Mouse (Mus musculus): ENCODE data around the gene Plcb4. TPM values are rescaled to one million over a fixed set of nuclear protein-coding genes. Genes with fewer than 3 reads are reported as not detected.

Gene Plcb4
- polyA plus RNA-seq, 1 experiment from 2014 or later, result 25.3 TPM

GRCm38 (mm10) chr2:135886081-135886679, 227.4 kb downstream of the Plcb4 start:
- Histone ChIP-seq H3K4me1 (ENCODE audit: control insufficient read depth, insufficient read depth, low read length) (no peaks in the 10 kb centered on the region), H3K27me3 (ENCODE audit: control insufficient read depth, insufficient read depth, low read length) (no peaks in the 10 kb centered on the region), H3K36me3 (ENCODE audit: control insufficient read depth, insufficient read depth, low read length) (no peaks in the 10 kb centered on the region), H3K9me3 (replicated peaks; ENCODE audit: control insufficient read depth, low read length) (no peaks in the 10 kb centered on the region), H3K9ac (ENCODE audit: low read length) (no peak overlapping the region), H3K4me2 (ENCODE audit: low read depth, low read length) (no peak overlapping the region), H3K4me3 (replicated peaks; ENCODE audit: low read length) (no peak overlapping the region), H3K27ac (ENCODE audit: low read length) (no peak overlapping the region)
- ATAC-seq (ENCODE audit: insufficient read depth, low FRiP score), result no peak
- 69% methylated on average over 9 of the region's 9 CpGs for WGBS

- Histone ChIP-seq H3K27me3 (ENCODE audit: control insufficient read depth, insufficient read depth, low read length) (no peaks in the 10 kb centered on the region), H3K4me3 (replicated peaks; ENCODE audit: low read length) (no peak overlapping the region)
- 79% methylated on average over 2 of the region's 2 CpGs for WGBS
These were observed 229.0 kb downstream of the Plcb4 start for GRCm38 (mm10) chr2:135887805-135888204.

GRCm38 (mm10) chr2:135888206-135888605, 229.4 kb downstream of the Plcb4 start:
- H3K27me3 ChIP-seq (ENCODE audit: control insufficient read depth, insufficient read depth, low read length), result no peaks in the 10 kb centered on the region
- no peaks in the 10 kb centered on the region for H3K4me1 ChIP-seq (ENCODE audit: control insufficient read depth, insufficient read depth, low read length)
- no peak overlapping the region for H3K4me2 ChIP-seq (ENCODE audit: low read depth, low read length)
- H3K9ac ChIP-seq (ENCODE audit: low read length), result no peak overlapping the region
- H3K4me3 ChIP-seq (replicated peaks; ENCODE audit: low read length), result no peak overlapping the region
- H3K9me3 ChIP-seq (replicated peaks; ENCODE audit: control insufficient read depth, low read length), result no peaks in the 10 kb centered on the region
- WGBS, result 68% methylated on average over 4 of the region's 4 CpGs
- H3K36me3 ChIP-seq (ENCODE audit: control insufficient read depth, insufficient read depth, low read length), result no peaks in the 10 kb centered on the region
- ATAC-seq (ENCODE audit: insufficient read depth, low FRiP score), result no peak
- H3K27ac ChIP-seq (ENCODE audit: low read length), result no peak overlapping the region

More at GRCm38 (mm10) chr2:135887805-135888204, 229.0 kb downstream of the Plcb4 start:
- no peak overlapping the region for H3K4me2 ChIP-seq (ENCODE audit: low read depth, low read length)
- no peaks in the 10 kb centered on the region for H3K9me3 ChIP-seq (replicated peaks; ENCODE audit: control insufficient read depth, low read length)
- no peak for ATAC-seq (ENCODE audit: insufficient read depth, low FRiP score)
- no peak overlapping the region for H3K27ac ChIP-seq (ENCODE audit: low read length)
- no peak overlapping the region for H3K9ac ChIP-seq (ENCODE audit: low read length)
- no peaks in the 10 kb centered on the region for H3K36me3 ChIP-seq (ENCODE audit: control insufficient read depth, insufficient read depth, low read length)
- no peaks in the 10 kb centered on the region for H3K4me1 ChIP-seq (ENCODE audit: control insufficient read depth, insufficient read depth, low read length)

GRCm38 (mm10) chr2:135888767-135889166, 230.0 kb downstream of the Plcb4 start:
- no peaks in the 10 kb centered on the region for H3K4me1 ChIP-seq (ENCODE audit: control insufficient read depth, insufficient read depth, low read length)
- 88% methylated on average over 10 of the region's 10 CpGs for WGBS
- no peaks in the 10 kb centered on the region for H3K9me3 ChIP-seq (replicated peaks; ENCODE audit: control insufficient read depth, low read length)
- no peak overlapping the region for H3K4me2 ChIP-seq (ENCODE audit: low read depth, low read length)
- no peaks in the 10 kb centered on the region for H3K36me3 ChIP-seq (ENCODE audit: control insufficient read depth, insufficient read depth, low read length)
- no peak for ATAC-seq (ENCODE audit: insufficient read depth, low FRiP score)
- no peak overlapping the region for H3K27ac ChIP-seq (ENCODE audit: low read length)
- H3K9ac ChIP-seq (ENCODE audit: low read length), result no peak overlapping the region
- H3K27me3 ChIP-seq (ENCODE audit: control insufficient read depth, insufficient read depth, low read length), result no peaks in the 10 kb centered on the region
- H3K4me3 ChIP-seq (replicated peaks; ENCODE audit: low read length), result no peak overlapping the region

- Histone ChIP-seq H3K9me3 (replicated peaks; ENCODE audit: control insufficient read depth, low read length) (no peaks in the 10 kb centered on the region), H3K36me3 (ENCODE audit: control insufficient read depth, insufficient read depth, low read length) (no peaks in the 10 kb centered on the region), H3K27ac (ENCODE audit: low read length) (no peak overlapping the region), H3K4me2 (ENCODE audit: low read depth, low read length) (no peak overlapping the region), H3K4me3 (replicated peaks; ENCODE audit: low read length) (no peak overlapping the region), H3K9ac (ENCODE audit: low read length) (no peak overlapping the region), H3K27me3 (ENCODE audit: control insufficient read depth, insufficient read depth, low read length) (no peaks in the 10 kb centered on the region), H3K4me1 (ENCODE audit: control insufficient read depth, insufficient read depth, low read length) (no peaks in the 10 kb centered on the region)
- ATAC-seq (ENCODE audit: insufficient read depth, low FRiP score), result no peak
- 83% methylated on average over 1 of the region's 1 CpGs for WGBS
These were observed 231.3 kb downstream of the Plcb4 start for GRCm38 (mm10) chr2:135890083-135890482.

- no peaks in the 10 kb centered on the region for H3K4me1 ChIP-seq (ENCODE audit: control insufficient read depth, insufficient read depth, low read length)
- H3K27me3 ChIP-seq (ENCODE audit: control insufficient read depth, insufficient read depth, low read length), result no peaks in the 10 kb centered on the region
- no peak for ATAC-seq (ENCODE audit: insufficient read depth, low FRiP score)
- H3K4me3 ChIP-seq (replicated peaks; ENCODE audit: low read length), result no peak overlapping the region
- no peaks in the 10 kb centered on the region for H3K36me3 ChIP-seq (ENCODE audit: control insufficient read depth, insufficient read depth, low read length)
- 81% methylated on average over 10 of the region's 10 CpGs for WGBS
- no peak overlapping the region for H3K4me2 ChIP-seq (ENCODE audit: low read depth, low read length)
- H3K9ac ChIP-seq (ENCODE audit: low read length), result no peak overlapping the region
- H3K27ac ChIP-seq (ENCODE audit: low read length), result no peak overlapping the region
- no peaks in the 10 kb centered on the region for H3K9me3 ChIP-seq (replicated peaks; ENCODE audit: control insufficient read depth, low read length)
These were observed 232.3 kb downstream of the Plcb4 start for GRCm38 (mm10) chr2:135891097-135891496.

- H3K36me3 ChIP-seq (ENCODE audit: control insufficient read depth, insufficient read depth, low read length), result no peaks in the 10 kb centered on the region
- 81% methylated on average over 5 of the region's 5 CpGs for WGBS
- no peak overlapping the region for H3K4me2 ChIP-seq (ENCODE audit: low read depth, low read length)
These were observed 232.9 kb downstream of the Plcb4 start for GRCm38 (mm10) chr2:135891686-135892085.

GRCm38 (mm10) chr2:135894582-135894981, 235.8 kb downstream of the Plcb4 start:
- H3K9ac ChIP-seq (ENCODE audit: low read length), result no peak overlapping the region
- H3K27ac ChIP-seq (ENCODE audit: low read length), result no peak overlapping the region
- no peak for ATAC-seq (ENCODE audit: insufficient read depth, low FRiP score)
- no peak overlapping the region for H3K4me2 ChIP-seq (ENCODE audit: low read depth, low read length)
- H3K9me3 ChIP-seq (replicated peaks; ENCODE audit: control insufficient read depth, low read length), result no peaks in the 10 kb centered on the region
- WGBS, result 58% methylated on average over 2 of the region's 2 CpGs
- no peaks in the 10 kb centered on the region for H3K36me3 ChIP-seq (ENCODE audit: control insufficient read depth, insufficient read depth, low read length)
- H3K4me1 ChIP-seq (ENCODE audit: control insufficient read depth, insufficient read depth, low read length), result no peaks in the 10 kb centered on the region
- H3K4me3 ChIP-seq (replicated peaks; ENCODE audit: low read length), result no peak overlapping the region
- no peaks in the 10 kb centered on the region for H3K27me3 ChIP-seq (ENCODE audit: control insufficient read depth, insufficient read depth, low read length)

More at GRCm38 (mm10) chr2:135891686-135892085, 232.9 kb downstream of the Plcb4 start:
- no peak for ATAC-seq (ENCODE audit: insufficient read depth, low FRiP score)
- Histone ChIP-seq H3K4me1 (ENCODE audit: control insufficient read depth, insufficient read depth, low read length) (no peaks in the 10 kb centered on the region), H3K9me3 (replicated peaks; ENCODE audit: control insufficient read depth, low read length) (no peaks in the 10 kb centered on the region), H3K27me3 (ENCODE audit: control insufficient read depth, insufficient read depth, low read length) (no peaks in the 10 kb centered on the region), H3K9ac (ENCODE audit: low read length) (no peak overlapping the region), H3K27ac (ENCODE audit: low read length) (no peak overlapping the region), H3K4me3 (replicated peaks; ENCODE audit: low read length) (no peak overlapping the region)

- H3K9me3 ChIP-seq (replicated peaks; ENCODE audit: control insufficient read depth, low read length), result no peaks in the 10 kb centered on the region
- no peaks in the 10 kb centered on the region for H3K36me3 ChIP-seq (ENCODE audit: control insufficient read depth, insufficient read depth, low read length)
- ATAC-seq (ENCODE audit: insufficient read depth, low FRiP score), result no peak
- WGBS, result 64% methylated on average over 4 of the region's 4 CpGs
- H3K27ac ChIP-seq (ENCODE audit: low read length), result no peak overlapping the region
- no peak overlapping the region for H3K9ac ChIP-seq (ENCODE audit: low read length)
- no peaks in the 10 kb centered on the region for H3K27me3 ChIP-seq (ENCODE audit: control insufficient read depth, insufficient read depth, low read length)
- H3K4me1 ChIP-seq (ENCODE audit: control insufficient read depth, insufficient read depth, low read length), result no peaks in the 10 kb centered on the region
- H3K4me2 ChIP-seq (ENCODE audit: low read depth, low read length), result no peak overlapping the region
- no peak overlapping the region for H3K4me3 ChIP-seq (replicated peaks; ENCODE audit: low read length)
These were observed 239.2 kb downstream of the Plcb4 start for GRCm38 (mm10) chr2:135898025-135898424.

Data from stomach, embryonic 16.5 days (tissue).